Mouse (Mus musculus): ENCODE results near the gene Rhbdl1. TPM values are rescaled to one million over a fixed set of nuclear protein-coding genes. Genes with fewer than 3 reads are reported as not detected.

Rhbdl1 gene
- polyA plus RNA-seq, 1 experiment from 2014 or later = 1.3 TPM

GRCm38 (mm10) chr17:25834595-25835222 lies 2.4 kb downstream of the Rhbdl1 start:
- DNase-seq (ENCODE audit: extremely low spot score, low spot score) = no peak
- Histone ChIP-seq H3K4me3 (peak overlapping the region; percentile 77), H3K27me3 (ENCODE audit: poor library complexity, severe bottlenecking) (no peaks in the 10 kb centered on the region), H3K4me1 (peaks cover 85% of the 10 kb centered on the region), H3K9me3 (no peaks in the 10 kb centered on the region), H3K36me3 (replicated peaks) (peaks cover 68% of the 10 kb centered on the region), H3K27ac (peak overlapping the region; percentile 96)
- 93% methylated on average over 12 of the region's 12 CpGs for WGBS

GRCm38 (mm10) chr17:25833961-25834594 lies 3.0 kb downstream of the Rhbdl1 start:
- Histone ChIP-seq H3K9me3 (no peaks in the 10 kb centered on the region), H3K27ac (peak overlapping the region; percentile 96), H3K27me3 (ENCODE audit: poor library complexity, severe bottlenecking) (no peaks in the 10 kb centered on the region), H3K4me1 (peaks cover 87% of the 10 kb centered on the region), H3K36me3 (replicated peaks) (peaks cover 65% of the 10 kb centered on the region), H3K4me3 (peak overlapping the region; percentile 77)
- no peak for DNase-seq (ENCODE audit: extremely low spot score, low spot score)
- 59% methylated on average over 6 of the region's 6 CpGs for WGBS

GRCm38 (mm10) chr17:25833291-25833663 lies 3.8 kb downstream of the Rhbdl1 start, which contains the start of gene Stub1:
Gene Stub1 (minus strand): TSS chr17:25833404.
- Histone ChIP-seq H3K36me3 (replicated peaks) (peaks cover 60% of the 10 kb centered on the region), H3K27me3 (ENCODE audit: poor library complexity, severe bottlenecking) (no peaks in the 10 kb centered on the region), H3K4me1 (peaks cover 91% of the 10 kb centered on the region), H3K27ac (peak within 1 kb of the TSS; percentile 96), H3K4me3 (peak within 1 kb of the TSS; percentile 77), H3K9me3 (no peaks in the 10 kb centered on the region)
- WGBS = under 1% methylated on average over 24 of the region's 24 CpGs
- no peak for DNase-seq (ENCODE audit: extremely low spot score, low spot score)

- peak overlapping the region; percentile 96 for H3K27ac ChIP-seq
- H3K4me3 ChIP-seq = peak overlapping the region; percentile 77
- H3K27me3 ChIP-seq (ENCODE audit: poor library complexity, severe bottlenecking) = no peaks in the 10 kb centered on the region
- DNase-seq (ENCODE audit: extremely low spot score, low spot score) = peak; percentile 100
- under 1% methylated on average over 77 of the region's 77 CpGs for WGBS
- no peaks in the 10 kb centered on the region for H3K9me3 ChIP-seq
- peaks cover 91% of the 10 kb centered on the region for H3K4me1 ChIP-seq
- H3K36me3 ChIP-seq (replicated peaks) = peaks cover 60% of the 10 kb centered on the region
Observed at GRCm38 (mm10) chr17:25832436-25833290, 4.4 kb downstream of the Rhbdl1 start.

GRCm38 (mm10) chr17:25831451-25832281 lies 5.4 kb downstream of the Rhbdl1 start:
- peak overlapping the region; percentile 77 for H3K4me3 ChIP-seq
- H3K27me3 ChIP-seq (ENCODE audit: poor library complexity, severe bottlenecking) = no peaks in the 10 kb centered on the region
- 71% methylated on average over 21 of the region's 21 CpGs for WGBS
- no peak for DNase-seq (ENCODE audit: extremely low spot score, low spot score)
- H3K27ac ChIP-seq = peak overlapping the region; percentile 96
- peaks cover 67% of the 10 kb centered on the region for H3K36me3 ChIP-seq (replicated peaks)
- H3K9me3 ChIP-seq = no peaks in the 10 kb centered on the region
- peaks cover 86% of the 10 kb centered on the region for H3K4me1 ChIP-seq

GRCm38 (mm10) chr17:25830806-25831431 lies 6.2 kb downstream of the Rhbdl1 start:
- Histone ChIP-seq H3K9me3 (no peaks in the 10 kb centered on the region), H3K4me1 (peaks cover 83% of the 10 kb centered on the region), H3K27me3 (ENCODE audit: poor library complexity, severe bottlenecking) (no peaks in the 10 kb centered on the region), H3K4me3 (peak overlapping the region; percentile 77), H3K36me3 (replicated peaks) (peaks cover 70% of the 10 kb centered on the region), H3K27ac (0 out of 2 replicates have a peak overlapping the region, but pooled peaks have one; percentile 27)
- WGBS = 89% methylated on average over 14 of the region's 14 CpGs
- no peak for DNase-seq (ENCODE audit: extremely low spot score, low spot score)

- no peak for DNase-seq (ENCODE audit: extremely low spot score, low spot score)
- Histone ChIP-seq H3K4me3 (peak overlapping the region; percentile 77), H3K9me3 (no peaks in the 10 kb centered on the region), H3K36me3 (replicated peaks) (peaks cover 68% of the 10 kb centered on the region), H3K27me3 (ENCODE audit: poor library complexity, severe bottlenecking) (no peaks in the 10 kb centered on the region), H3K4me1 (peaks cover 83% of the 10 kb centered on the region), H3K27ac (0 out of 2 replicates have a peak overlapping the region, but pooled peaks have one; percentile 27)
- 93% methylated on average over 4 of the region's 4 CpGs for WGBS
Observed at GRCm38 (mm10) chr17:25830200-25830753, 6.8 kb downstream of the Rhbdl1 start.

- peak overlapping the region; percentile 77 for H3K4me3 ChIP-seq
- 44% methylated on average over 8 of the region's 8 CpGs for WGBS
- H3K27ac ChIP-seq = peak overlapping the region; percentile 94
- no peaks in the 10 kb centered on the region for H3K27me3 ChIP-seq (ENCODE audit: poor library complexity, severe bottlenecking)
- DNase-seq (ENCODE audit: extremely low spot score, low spot score) = no peak
- H3K9me3 ChIP-seq = no peaks in the 10 kb centered on the region
- peaks cover 62% of the 10 kb centered on the region for H3K36me3 ChIP-seq (replicated peaks)
- H3K4me1 ChIP-seq = peaks cover 83% of the 10 kb centered on the region
Observed at GRCm38 (mm10) chr17:25829558-25830017, 7.5 kb downstream of the Rhbdl1 start.

GRCm38 (mm10) chr17:25828712-25829557 lies 8.2 kb downstream of the Rhbdl1 start, which contains the start of gene Jmjd8:
Gene Jmjd8 (plus strand): TSS chr17:25828867.
- H3K9me3 ChIP-seq = no peaks in the 10 kb centered on the region
- peak; percentile 85 for DNase-seq (ENCODE audit: extremely low spot score, low spot score)
- WGBS = 2% methylated on average over 32 of the region's 32 CpGs
- H3K27ac ChIP-seq = peak within 1 kb of the TSS; percentile 94
- peaks cover 83% of the 10 kb centered on the region for H3K4me1 ChIP-seq
- H3K36me3 ChIP-seq (replicated peaks) = peaks cover 58% of the 10 kb centered on the region
- H3K4me3 ChIP-seq = peak within 1 kb of the TSS; percentile 77
- H3K27me3 ChIP-seq (ENCODE audit: poor library complexity, severe bottlenecking) = no peaks in the 10 kb centered on the region

- Histone ChIP-seq H3K4me1 (peaks cover 80% of the 10 kb centered on the region), H3K9me3 (no peaks in the 10 kb centered on the region), H3K36me3 (replicated peaks) (peaks cover 58% of the 10 kb centered on the region), H3K27ac (peak overlapping the region; percentile 94), H3K4me3 (peak overlapping the region; percentile 77), H3K27me3 (ENCODE audit: poor library complexity, severe bottlenecking) (no peaks in the 10 kb centered on the region)
- 83% methylated on average over 8 of the region's 8 CpGs for WGBS
- no peak for DNase-seq (ENCODE audit: extremely low spot score, low spot score)
Observed at GRCm38 (mm10) chr17:25828223-25828594, 8.9 kb downstream of the Rhbdl1 start.
